Mouse (Mus musculus) midbrain, postnatal 0 days (tissue): ENCODE results near the gene Keap1. TPM values are rescaled to one million over a fixed set of nuclear protein-coding genes. Genes with fewer than 3 reads are reported as not detected.
A peak's percentile ranks its signal among the peaks of the same experiment; 100 is the strongest.

Experiments used
- ATAC-seq: fragments of 200-750 bp; cut with Nextera tagmentation; 2 replicates; pipeline ENCODE4 v1.8.0; 2017; ENCODE audit warnings: moderate number of reproducible peaks, mild to moderate bottlenecking, moderate TSS enrichment, moderate library complexity; ENCODE audit not compliant: low FRiP score
- DNase-seq: peaks from one replicate; pipeline ENCODE4 v3.0.0-alpha.2; 2015; ENCODE audit warnings: low spot score
- H3K27ac ChIP-seq: fragments of 300-500 bp; sonication (generic); 2 replicates; pipeline ENCODE4 v1.5.1; 2014; ENCODE audit warnings: low read depth, mild to moderate bottlenecking, low read length, mixed read lengths
- H3K27me3 ChIP-seq: fragments of 300-500 bp; sonication (generic); 2 replicates; pipeline ENCODE4 v1.6.1; 2014; ENCODE audit warnings: low read length, control low read depth, mixed read lengths; ENCODE audit not compliant: insufficient read depth
- H3K36me3 ChIP-seq: fragments of 300-500 bp; sonication (generic); 2 replicates; pipeline ENCODE4 v1.6.1; 2014; ENCODE audit warnings: low read length, control low read depth, mixed read lengths; ENCODE audit not compliant: insufficient read depth
- H3K4me1 ChIP-seq: fragments of 300-500 bp; sonication (generic); 2 replicates; pipeline ENCODE4 v1.6.1; 2014; ENCODE audit warnings: mild to moderate bottlenecking, control low read depth, antibody characterized with exemption, low read length, mixed read lengths; ENCODE audit not compliant: insufficient read depth
- H3K4me2 ChIP-seq: fragments of 300-500 bp; sonication (generic); 2 replicates; pipeline ENCODE4 v1.6.1; 2014; ENCODE audit warnings: low read depth, mild to moderate bottlenecking, low read length, mixed read lengths; ENCODE audit not compliant: poor library complexity, severe bottlenecking
- H3K4me3 ChIP-seq: fragments of 300-500 bp; sonication (generic); 2 replicates; pipeline ENCODE4 v1.5.1; 2014; ENCODE audit warnings: low read depth, mild to moderate bottlenecking, low read length, moderate library complexity
- H3K9ac ChIP-seq: fragments of 300-500 bp; sonication (generic); replicated peaks from 2 replicates; pipeline ENCODE4 v1.6.1; 2014; ENCODE audit warnings: mild to moderate bottlenecking, low read length, moderate library complexity, mixed read lengths; ENCODE audit not compliant: poor library complexity, severe bottlenecking
- H3K9me3 ChIP-seq: fragments of 300-500 bp; sonication (generic); 2 replicates; pipeline ENCODE4 v1.6.1; 2016; ENCODE audit warnings: low read length, control low read depth
- CTCF ChIP-seq: IDR thresholded peaks from 2 replicates; pipeline ENCODE4 v1.5.1; 2016; ENCODE audit warnings: antibody characterized with exemption, mild to moderate bottlenecking
- WGBS: fragments of 180-500 bp; shearing (Covaris S2); extraction: QIAGEN DNeasy Blood & Tissue Kit; methylation state at CpG from one replicate; pipeline ENCODE4 v1.1.7; 2014; 5-methylcytosine and 5-hydroxymethylcytosine counted together
- polyA plus RNA-seq: library from polyadenylated mRNA; unstranded; fragments of >200 nt; fragmentation: Nextera tagmentation; extraction: Ambion mirVana; gene quantifications from 2 replicates; pipeline ENCODE4 v1.2.1, GENCODE M21; 2015
- total RNA-seq: library from RNA; depleted of rRNA; stranded (reverse); fragments of >200 nt; gene quantifications from 2 replicates; pipeline ENCODE4 v1.2.3, GENCODE M21; 2014; rRNA removed

Keap1 gene
- total and polyA plus RNA-seq, 2 experiments from 2014 or later = 60.6 to 89.7 TPM

DNA sequence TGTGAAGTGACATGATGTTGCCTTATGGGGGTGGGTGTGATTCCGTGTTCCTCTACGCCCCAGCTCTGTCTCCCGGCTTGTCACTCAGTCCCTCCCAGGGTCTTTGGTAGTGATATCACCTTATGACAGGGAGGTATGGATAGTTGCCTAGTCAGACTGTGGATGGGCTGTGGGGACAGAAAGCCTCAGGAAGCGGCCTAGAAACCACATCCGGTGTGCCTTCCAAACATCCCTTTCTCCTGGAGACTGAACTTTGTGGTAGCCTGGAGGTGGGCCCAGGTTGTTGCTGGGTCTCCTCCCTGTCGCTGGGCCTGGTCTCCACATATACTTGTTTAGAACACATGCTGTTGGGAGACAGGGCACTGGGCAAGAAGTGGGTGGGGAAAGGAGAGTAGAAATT, 55.7 kb downstream of the Keap1 start:
- no peak overlapping the region for H3K4me3 ChIP-seq
- ATAC-seq (no peak), DNase-seq (no peak)
- H3K9ac ChIP-seq = no peak overlapping the region
- no peaks in the 10 kb centered on the region for H3K9me3 ChIP-seq
- 80% methylated on average over 6 of the region's 6 CpGs for WGBS
- no peaks in the 10 kb centered on the region for H3K36me3 ChIP-seq
- H3K27me3 ChIP-seq = 0 out of 2 replicates have a peak, but pooled peaks cover 19% of the 10 kb centered on the region
- H3K27ac ChIP-seq = no peak overlapping the region
- H3K4me1 ChIP-seq = no peaks in the 10 kb centered on the region
- TF ChIP-seq CTCF = no peak
- H3K4me2 ChIP-seq = no peak overlapping the region

DNA sequence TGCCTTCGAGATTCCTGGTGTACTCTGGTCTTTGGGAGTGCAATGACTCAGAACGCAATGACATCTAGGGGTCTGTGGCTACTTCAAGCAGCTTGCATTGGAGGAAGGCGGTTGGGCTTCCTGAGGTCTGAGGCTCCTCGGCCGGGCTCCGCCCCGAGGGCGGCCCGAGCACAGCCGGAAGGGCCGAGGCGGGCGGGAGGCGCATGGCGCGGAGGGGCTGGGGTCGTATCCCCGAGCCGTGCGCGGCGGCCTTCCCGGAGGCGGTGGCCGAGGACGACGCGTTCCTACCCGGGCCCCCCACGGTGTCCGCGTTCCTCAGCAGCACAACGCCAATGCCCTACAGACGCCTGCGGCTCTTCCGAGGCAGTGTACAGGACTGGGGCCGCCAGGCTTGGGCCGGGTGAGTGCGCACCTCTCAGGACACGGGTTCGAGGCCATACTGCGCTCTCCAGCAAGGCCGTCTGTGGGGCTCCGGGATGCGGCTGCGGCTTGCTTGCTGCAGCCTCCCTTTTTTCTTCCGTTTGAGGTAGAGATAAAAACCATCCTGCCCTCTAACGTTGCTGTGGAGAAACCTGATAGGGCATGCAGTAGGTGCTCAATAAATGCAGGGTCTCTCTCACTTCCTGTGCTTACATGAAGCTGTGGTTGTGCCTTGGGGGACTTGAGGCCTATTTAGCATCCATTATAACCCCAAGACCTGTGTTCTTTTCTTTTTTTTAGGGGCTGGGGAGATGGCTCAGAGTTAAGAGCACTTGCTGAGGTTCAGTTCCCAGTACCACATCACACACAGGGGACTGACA, 57.5 kb downstream of the Keap1 start:
- TF ChIP-seq CTCF = no peak
- WGBS = 11% methylated on average over 33 of the region's 48 CpGs
- Histone ChIP-seq H3K4me1 (no peaks in the 10 kb centered on the region), H3K27me3 (0 out of 2 replicates have a peak, but pooled peaks cover 19% of the 10 kb centered on the region), H3K4me2 (peak overlapping the region; percentile 35), H3K9me3 (no peaks in the 10 kb centered on the region), H3K36me3 (no peaks in the 10 kb centered on the region), H3K4me3 (peak overlapping the region; percentile 16; the same call in 1 of the 2 replicates), H3K9ac (no peak overlapping the region), H3K27ac (no peak overlapping the region)
- DNase-seq (no peak), ATAC-seq (no peak)

DNA sequence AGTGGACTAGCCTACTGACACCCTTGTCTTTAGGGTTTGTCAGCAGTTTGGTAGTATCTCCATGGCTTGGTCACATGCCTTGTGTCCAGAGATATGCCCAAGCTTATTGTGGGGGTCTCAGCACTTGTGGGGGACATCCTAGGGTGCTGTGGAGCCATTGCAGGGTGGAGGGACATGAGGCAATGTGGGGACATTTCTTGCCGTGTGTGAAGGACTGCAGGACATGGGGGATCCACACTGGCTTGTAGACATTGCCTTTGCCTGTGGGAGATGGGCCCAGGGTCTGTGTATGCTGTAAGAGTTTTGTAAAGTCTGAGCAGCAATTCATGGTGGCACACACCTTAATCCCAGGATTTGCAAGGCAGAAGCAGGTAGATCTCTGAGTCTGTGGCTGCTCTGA, 58.3 kb downstream of the Keap1 start:
- Histone ChIP-seq H3K4me1 (no peaks in the 10 kb centered on the region), H3K9ac (no peak overlapping the region), H3K36me3 (no peaks in the 10 kb centered on the region), H3K27ac (no peak overlapping the region), H3K4me2 (no peak overlapping the region), H3K4me3 (no peak overlapping the region), H3K9me3 (no peaks in the 10 kb centered on the region), H3K27me3 (0 out of 2 replicates have a peak, but pooled peaks cover 19% of the 10 kb centered on the region)
- no peak for DNase-seq
- ATAC-seq = no peak
- 82% methylated on average over 1 of the region's 1 CpGs for WGBS
- no peak for TF ChIP-seq CTCF

DNA sequence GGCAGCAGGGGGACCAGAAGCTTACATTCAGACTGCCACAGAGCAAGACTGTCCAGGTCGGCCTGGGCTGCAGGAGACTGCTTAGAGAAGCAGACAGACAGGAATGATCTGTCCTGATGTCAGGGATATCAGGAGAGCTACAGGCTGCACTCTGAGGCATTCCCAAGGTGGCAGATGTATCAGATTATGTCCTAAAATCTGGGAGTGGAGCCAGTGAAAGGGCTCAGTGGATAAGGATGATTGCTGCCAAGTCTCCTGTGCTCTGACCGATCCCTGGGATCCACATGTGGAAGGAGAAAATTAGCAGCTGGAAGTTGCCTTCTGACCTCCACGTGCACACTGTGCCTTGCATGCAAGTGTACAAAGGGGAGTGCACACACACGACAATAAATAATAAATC, 58.8 kb downstream of the Keap1 start:
- Histone ChIP-seq H3K4me2 (no peak overlapping the region), H3K9me3 (no peaks in the 10 kb centered on the region), H3K36me3 (no peaks in the 10 kb centered on the region), H3K27ac (no peak overlapping the region), H3K9ac (no peak overlapping the region), H3K4me3 (no peak overlapping the region), H3K27me3 (0 out of 2 replicates have a peak, but pooled peaks cover 19% of the 10 kb centered on the region), H3K4me1 (no peaks in the 10 kb centered on the region)
- TF ChIP-seq CTCF = no peak
- ATAC-seq (no peak), DNase-seq (no peak)
- 57% methylated on average over 4 of the region's 4 CpGs for WGBS

Other genes with a start within 250 kb of the Keap1 start
- 62.9 and 80.9 TPM in 2 replicates for gene Mrpl4, start 236.6 kb downstream of the Keap1 start, total RNA-seq
- 105 TPM in 2 replicates for gene Mrpl4, start 236.6 kb downstream of the Keap1 start, polyA plus RNA-seq
- 4.5 and 5.2 TPM in 2 replicates for gene Icam1, start 223.4 kb downstream of the Keap1 start, total RNA-seq
- 3.4 and 3.6 TPM in 2 replicates for gene Icam1, start 223.4 kb downstream of the Keap1 start, polyA plus RNA-seq
- not detected in 2 replicates for gene Icam4, start 210.0 kb downstream of the Keap1 start, total RNA-seq
- gene Icam4, start 210.0 kb downstream of the Keap1 start, polyA plus RNA-seq = 0.30 TPM in 1 of 2 replicates, not detected in the other
- gene Icam5, start 207.3 kb downstream of the Keap1 start, total RNA-seq = 6.3 and 7.7 TPM in 2 replicates
- 4.1 and 4.2 TPM in 2 replicates for gene Icam5, start 207.3 kb downstream of the Keap1 start, polyA plus RNA-seq
- gene Zglp1, start 172.3 kb downstream of the Keap1 start, total RNA-seq = 10.7 TPM in 1 of 2 replicates, not detected in the other
- gene Zglp1, start 172.3 kb downstream of the Keap1 start, polyA plus RNA-seq = 0.20 TPM in 1 of 2 replicates, not detected in the other
- 2.4 and 2.7 TPM in 2 replicates for gene Gm49373, start 166.3 kb downstream of the Keap1 start, total RNA-seq
- gene Gm49373, start 166.3 kb downstream of the Keap1 start, polyA plus RNA-seq = 0.90 and 0.94 TPM in 2 replicates
- gene Fdx1l, start 165.7 kb downstream of the Keap1 start, total RNA-seq = 67.3 and 81.3 TPM in 2 replicates
- gene Fdx1l, start 165.7 kb downstream of the Keap1 start, polyA plus RNA-seq = 86.5 and 95.3 TPM in 2 replicates
- 2.1 and 5.8 TPM in 2 replicates for gene Gm38431, start 147.4 kb downstream of the Keap1 start, total RNA-seq
- 0.38 and 0.48 TPM in 2 replicates for gene Gm38431, start 147.4 kb downstream of the Keap1 start, polyA plus RNA-seq
- gene Raver1, start 147.4 kb downstream of the Keap1 start, total RNA-seq = 38.7 and 41.0 TPM in 2 replicates
- gene Raver1, start 147.4 kb downstream of the Keap1 start, polyA plus RNA-seq = 20.2 and 20.7 TPM in 2 replicates
- gene Tyk2, start 108.1 kb downstream of the Keap1 start, total RNA-seq = 9.8 and 9.9 TPM in 2 replicates
- 4.8 and 5.4 TPM in 2 replicates for gene Tyk2, start 108.1 kb downstream of the Keap1 start, polyA plus RNA-seq
- 29.0 and 37.7 TPM in 2 replicates for gene Cdc37, start 89.4 kb downstream of the Keap1 start, total RNA-seq
- gene Cdc37, start 89.4 kb downstream of the Keap1 start, polyA plus RNA-seq = 179 and 186 TPM in 2 replicates
- 40.7 and 46.5 TPM in 2 replicates for gene Pde4a, start 73.6 kb downstream of the Keap1 start, total RNA-seq
- gene Pde4a, start 73.6 kb downstream of the Keap1 start, polyA plus RNA-seq = 59.8 and 63.8 TPM in 2 replicates
- 4.2 and 5.2 TPM in 2 replicates for gene S1pr5, start 9.1 kb upstream of the Keap1 start, total RNA-seq
- gene S1pr5, start 9.1 kb upstream of the Keap1 start, polyA plus RNA-seq = 2.7 and 2.9 TPM in 2 replicates
- gene Atg4d, start 25.9 kb upstream of the Keap1 start, total RNA-seq = 20.3 and 26.6 TPM in 2 replicates
- 26.3 and 32.6 TPM in 2 replicates for gene Atg4d, start 25.9 kb upstream of the Keap1 start, polyA plus RNA-seq
- gene Kri1, start 48.6 kb upstream of the Keap1 start, total RNA-seq = 21.9 and 25.9 TPM in 2 replicates
- 11.7 and 13.0 TPM in 2 replicates for gene Kri1, start 48.6 kb upstream of the Keap1 start, polyA plus RNA-seq
- 93.4 and 126 TPM in 2 replicates for gene Cdkn2d, start 52.0 kb upstream of the Keap1 start, total RNA-seq
- 141 and 146 TPM in 2 replicates for gene Cdkn2d, start 52.0 kb upstream of the Keap1 start, polyA plus RNA-seq
- 3.9 and 4.7 TPM in 2 replicates for gene Ap1m2, start 73.0 kb upstream of the Keap1 start, total RNA-seq
- gene Ap1m2, start 73.0 kb upstream of the Keap1 start, polyA plus RNA-seq = 3.1 TPM in 2 replicates
- gene Slc44a2, start 81.3 kb upstream of the Keap1 start, total RNA-seq = 58.5 and 70.7 TPM in 2 replicates
- 47.1 and 52.0 TPM in 2 replicates for gene Slc44a2, start 81.3 kb upstream of the Keap1 start, polyA plus RNA-seq
- 105 and 114 TPM in 2 replicates for gene Ilf3, start 128.5 kb upstream of the Keap1 start, total RNA-seq
- 198 and 201 TPM in 2 replicates for gene Ilf3, start 128.5 kb upstream of the Keap1 start, polyA plus RNA-seq
- gene Qtrt1, start 172.5 kb upstream of the Keap1 start, total RNA-seq = 37.3 and 41.0 TPM in 2 replicates
- 42.0 and 42.7 TPM in 2 replicates for gene Qtrt1, start 172.5 kb upstream of the Keap1 start, polyA plus RNA-seq
- 67.8 and 69.2 TPM in 2 replicates for gene Dnm2, start 185.5 kb upstream of the Keap1 start, total RNA-seq
- 52.8 and 59.2 TPM in 2 replicates for gene Dnm2, start 185.5 kb upstream of the Keap1 start, polyA plus RNA-seq